Mouse (Mus musculus) hindbrain, embryonic 11.5 days (tissue): ENCODE measurements around the gene Hyou1. TPM values are rescaled to one million over a fixed set of nuclear protein-coding genes. Genes with fewer than 3 reads are reported as not detected.
"Not testable (repeated sequence)": the region's sequence is repeated elsewhere in the genome, so short reads cannot be mapped to it uniquely, and the experiment has no call there.

Source experiments
- ATAC-seq: fragments of 200-750 bp; cut with Nextera tagmentation; 2 replicates; pipeline ENCODE4 v1.8.0; 2017; ENCODE audit warnings: mild to moderate bottlenecking, moderate TSS enrichment, moderate library complexity; ENCODE audit not compliant: low FRiP score
- DNase-seq: peaks from one replicate; pipeline ENCODE4 v3.0.0-alpha.2; 2015; ENCODE audit warnings: low spot score
- H3K27ac ChIP-seq: fragments of 300-500 bp; sonication (generic); 2 replicates; pipeline ENCODE4 v1.5.1; 2014; ENCODE audit warnings: mild to moderate bottlenecking, low read depth, low read length
- H3K27me3 ChIP-seq: fragments of 300-500 bp; sonication (generic); 2 replicates; pipeline ENCODE4 v1.6.1; 2014; ENCODE audit warnings: mild to moderate bottlenecking, low read length, moderate library complexity, mixed read lengths; ENCODE audit not compliant: control insufficient read depth, insufficient read depth
- H3K36me3 ChIP-seq: fragments of 300-500 bp; sonication (generic); 2 replicates; pipeline ENCODE4 v1.6.1; 2014; ENCODE audit warnings: mild to moderate bottlenecking, low read length, moderate library complexity, mixed read lengths; ENCODE audit not compliant: control insufficient read depth, insufficient read depth
- H3K4me1 ChIP-seq: fragments of 300-500 bp; sonication (generic); replicated peaks from 2 replicates; pipeline ENCODE4 v1.6.1; 2014; ENCODE audit warnings: low read length, mixed read lengths; ENCODE audit not compliant: control insufficient read depth, insufficient read depth
- H3K4me2 ChIP-seq: fragments of 300-500 bp; sonication (generic); replicated peaks from 2 replicates; pipeline ENCODE4 v1.6.1; 2014; ENCODE audit warnings: mild to moderate bottlenecking, low read depth, low read length
- H3K4me3 ChIP-seq: fragments of 300-500 bp; sonication (generic); 2 replicates; pipeline ENCODE4 v1.5.1; 2014; ENCODE audit warnings: low read depth, low read length
- H3K9ac ChIP-seq: fragments of 300-500 bp; sonication (generic); 2 replicates; pipeline ENCODE4 v1.6.1; 2014; ENCODE audit warnings: low read depth, low read length
- H3K9me3 ChIP-seq: fragments of 300-500 bp; sonication (generic); 2 replicates; pipeline ENCODE4 v1.6.1; 2016; ENCODE audit warnings: low read length; ENCODE audit not compliant: control insufficient read depth
- WGBS: fragments of 180-500 bp; shearing (Covaris S2); extraction: QIAGEN DNeasy Blood & Tissue Kit; methylation state at CpG from one replicate; pipeline ENCODE4 v1.1.7; 2014; 5-methylcytosine and 5-hydroxymethylcytosine counted together
- polyA plus RNA-seq: library from polyadenylated mRNA; unstranded; fragments of >200 nt; fragmentation: Nextera tagmentation; extraction: Ambion mirVana; gene quantifications from 2 replicates; pipeline ENCODE4 v1.2.1, GENCODE M21; 2014

The Hyou1 gene
- 29.7 and 31.8 TPM in 2 replicates for polyA plus RNA-seq

- under 1% methylated on average over 79 of the region's 83 CpGs for WGBS
- peak within 1 kb of the TSS; percentile 96 for H3K9ac ChIP-seq
- ATAC-seq (peak; percentile 97), DNase-seq (peak; percentile 99)
- peak within 1 kb of the TSS; percentile 67 for H3K4me2 ChIP-seq
- H3K27ac ChIP-seq: peak within 1 kb of the TSS; percentile 75
- peaks cover 8% of the 10 kb centered on the region; the same call in 1 of the 2 replicates for H3K4me1 ChIP-seq
- no peaks in the 10 kb centered on the region for H3K27me3 ChIP-seq
- no peaks in the 10 kb centered on the region for H3K9me3 ChIP-seq
- peak within 1 kb of the TSS; percentile 93 for H3K4me3 ChIP-seq
- peaks cover 19% of the 10 kb centered on the region for H3K36me3 ChIP-seq
These were observed at the start of gene Hyou1 for GRCm38 (mm10) chr9:44379054-44379834. TSS of gene Hyou1 (plus strand) at chr9:44379490.

- no peaks in the 10 kb centered on the region for H3K9me3 ChIP-seq
- ATAC-seq: no peak
- H3K4me1 ChIP-seq: peaks cover under 1% of the 10 kb centered on the region; the same call in 1 of the 2 replicates
- no peaks in the 10 kb centered on the region for H3K27me3 ChIP-seq
- H3K36me3 ChIP-seq: peaks cover 18% of the 10 kb centered on the region
- 96% methylated on average over 6 of the region's 6 CpGs for WGBS
- H3K27ac ChIP-seq: no peak overlapping the region
- DNase-seq: no peak
- no peak overlapping the region for H3K9ac ChIP-seq
- H3K4me3 ChIP-seq: no peak overlapping the region
- H3K4me2 ChIP-seq: no peak overlapping the region
These were observed 48.6 kb upstream of the Hyou1 start for GRCm38 (mm10) chr9:44330736-44331135.

- Histone ChIP-seq H3K4me2 (no peak overlapping the region), H3K9ac (no peak overlapping the region), H3K4me3 (no peak overlapping the region), H3K27ac (no peak overlapping the region), H3K27me3 (no peaks in the 10 kb centered on the region), H3K9me3 (no peaks in the 10 kb centered on the region), H3K4me1 (peaks cover 4% of the 10 kb centered on the region; the same call in 1 of the 2 replicates), H3K36me3 (peaks cover 18% of the 10 kb centered on the region)
- no peak for ATAC-seq
- WGBS: 94% methylated on average over 13 of the region's 13 CpGs
- DNase-seq: no peak
These were observed 46.2 kb upstream of the Hyou1 start for GRCm38 (mm10) chr9:44332918-44333638.

GRCm38 (mm10) chr9:44334396-44335330, 44.6 kb upstream of the Hyou1 start, which contains the start of gene H2afx:
TSS of gene H2afx (plus strand) at chr9:44334694.
- H3K4me1 ChIP-seq: peaks cover 4% of the 10 kb centered on the region; the same call in 1 of the 2 replicates
- peak; percentile 97 for DNase-seq
- peak within 1 kb of the TSS; percentile 95 for H3K27ac ChIP-seq
- under 1% methylated on average over 91 of the region's 91 CpGs for WGBS
- H3K27me3 ChIP-seq: no peaks in the 10 kb centered on the region
- ATAC-seq: peak; percentile 97
- no peaks in the 10 kb centered on the region for H3K9me3 ChIP-seq
- H3K4me2 ChIP-seq: peak within 1 kb of the TSS; percentile 78
- H3K4me3 ChIP-seq: peak within 1 kb of the TSS; percentile 89
- H3K36me3 ChIP-seq: peaks cover 15% of the 10 kb centered on the region
- H3K9ac ChIP-seq: peak within 1 kb of the TSS; percentile 99

- H3K4me2 ChIP-seq: peak overlapping the region; percentile 78
- H3K4me1 ChIP-seq: peaks cover 4% of the 10 kb centered on the region; the same call in 1 of the 2 replicates
- peak overlapping the region; percentile 99 for H3K9ac ChIP-seq
- peaks cover 15% of the 10 kb centered on the region for H3K36me3 ChIP-seq
- no peaks in the 10 kb centered on the region for H3K9me3 ChIP-seq
- peak overlapping the region; percentile 89 for H3K4me3 ChIP-seq
- ATAC-seq: no peak
- H3K27me3 ChIP-seq: no peaks in the 10 kb centered on the region
- WGBS: under 1% methylated on average over 48 of the region's 50 CpGs
- DNase-seq: peak; percentile 70
- H3K27ac ChIP-seq: peak overlapping the region; percentile 95
These were observed 43.8 kb upstream of the Hyou1 start for GRCm38 (mm10) chr9:44335331-44336092.

- 0 out of 2 replicates have a peak overlapping the region, but pooled peaks have one; percentile 95 for H3K27ac ChIP-seq
- peak overlapping the region; percentile 78 for H3K4me2 ChIP-seq
- 2% methylated on average over 5 of the region's 5 CpGs for WGBS
- no peaks in the 10 kb centered on the region for H3K9me3 ChIP-seq
- no peaks in the 10 kb centered on the region for H3K27me3 ChIP-seq
- peaks cover 4% of the 10 kb centered on the region; the same call in 1 of the 2 replicates for H3K4me1 ChIP-seq
- DNase-seq (no peak), ATAC-seq (no peak)
- peak overlapping the region; percentile 89 for H3K4me3 ChIP-seq
- H3K9ac ChIP-seq: peak overlapping the region; percentile 99
- peaks cover 15% of the 10 kb centered on the region for H3K36me3 ChIP-seq
These were observed 43.2 kb upstream of the Hyou1 start for GRCm38 (mm10) chr9:44336093-44336406.

- ATAC-seq, H3K4me1 ChIP-seq, H3K27ac ChIP-seq, H3K27me3 ChIP-seq, H3K9me3 ChIP-seq, DNase-seq: not testable (repeated sequence)
- H3K36me3 ChIP-seq: peaks cover 15% of the 10 kb centered on the region
- peak overlapping the region; percentile 78 for H3K4me2 ChIP-seq
- peak overlapping the region; percentile 89 for H3K4me3 ChIP-seq
- 35% methylated on average over 4 of the region's 4 CpGs for WGBS
- H3K9ac ChIP-seq: peak overlapping the region; percentile 52
These were observed 42.8 kb upstream of the Hyou1 start for GRCm38 (mm10) chr9:44336513-44336912.
